Mouse (Mus musculus) ES-E14 (cell line): ENCODE results near the gene Cfap46. TPM values are rescaled to one million over a fixed set of nuclear protein-coding genes. Genes with fewer than 3 reads are reported as not detected.

ENCODE experiments used
- DNase-seq: peaks from one replicate; pipeline ENCODE4 v3.0.0-alpha.2; 2013; ENCODE audit warnings: low read depth, low spot score
- H3K27ac ChIP-seq: 2 replicates; pipeline ENCODE4 v1.5.1; 2012; ENCODE audit warnings: low read depth, mild to moderate bottlenecking, low read length, moderate library complexity, mixed read lengths; ENCODE audit not compliant: poor library complexity, insufficient read depth, severe bottlenecking
- H3K36me3 ChIP-seq: 2 replicates; pipeline ENCODE4 v1.6.1; 2012; ENCODE audit warnings: mild to moderate bottlenecking, low read length, moderate library complexity, mixed read lengths; ENCODE audit not compliant: control insufficient read depth, poor library complexity, insufficient read depth, severe bottlenecking
- H3K4me1 ChIP-seq, 2 experiments: fragments of 150-350 bp in 1 of 2; sonication (generic) in 1 of 2; 2 replicates each; pipeline ENCODE4 v1.6.1; 2012; ENCODE audit warnings: low read length in 2 of 2, mild to moderate bottlenecking in 1 of 2, mixed read lengths in 1 of 2; ENCODE audit not compliant: control insufficient read depth in 2 of 2, insufficient read depth in 2 of 2, poor library complexity in 1 of 2
- H3K4me3 ChIP-seq, 2 experiments: fragments of 150-350 bp in 1 of 2; sonication (generic) in 1 of 2; 2 replicates each; pipeline ENCODE4 v1.5.1; 2012; ENCODE audit warnings: low read length in 2 of 2, low read depth in 1 of 2, mild to moderate bottlenecking in 1 of 2, mixed read lengths in 1 of 2; ENCODE audit not compliant: insufficient read depth in 1 of 2, poor library complexity in 1 of 2, severe bottlenecking in 1 of 2
- H3K9ac ChIP-seq: 2 replicates; pipeline ENCODE4 v1.6.1; 2012; ENCODE audit warnings: low read depth, mild to moderate bottlenecking, low read length, mixed read lengths; ENCODE audit not compliant: poor library complexity, insufficient read depth, severe bottlenecking
- H3K9me3 ChIP-seq: fragments of 150-350 bp; sonication (generic); 2 replicates; pipeline ENCODE4 v1.6.1; 2012; ENCODE audit warnings: low read depth, mild to moderate bottlenecking, low read length; ENCODE audit not compliant: control insufficient read depth, insufficient read depth
- CHD2 ChIP-seq: IDR thresholded peaks from 2 replicates; pipeline ENCODE4 v1.6.1; 2014; ENCODE audit warnings: mild to moderate bottlenecking, low read depth, low read length, inconsistent platforms
- HCFC1 ChIP-seq: IDR thresholded peaks from 2 replicates; pipeline ENCODE4 v1.6.1; 2012; ENCODE audit warnings: low read length, inconsistent platforms, borderline replicate concordance; ENCODE audit not compliant: insufficient read depth
- MAFK ChIP-seq: IDR thresholded peaks from 2 replicates; pipeline ENCODE4 v1.6.1; 2014; ENCODE audit warnings: mild to moderate bottlenecking, low read depth, low read length, inconsistent platforms; ENCODE audit not compliant: insufficient read depth
- ZC3H11A ChIP-seq: IDR thresholded peaks from 2 replicates; pipeline ENCODE4 v1.6.1; 2012; ENCODE audit warnings: low read depth, mild to moderate bottlenecking, inconsistent platforms, low read length, borderline replicate concordance
- ZNF384 ChIP-seq: IDR thresholded peaks from 2 replicates; pipeline ENCODE4 v1.6.1; 2012; ENCODE audit warnings: low read depth, low read length, inconsistent platforms
- in situ Hi-C, 2 experiments: fragments of 600-800 bp; cut with MboI; formaldehyde crosslinking; loops; one replicate each; pipeline ENCODE4 v1.15.1; 2025; ENCODE audit warnings: low sequenced_read_pairs in 2 of 2, inconsistent platforms in 1 of 2; ENCODE audit not compliant: unreplicated experiment in 2 of 2
- total RNA-seq: library from RNA; depleted of rRNA; stranded (reverse); fragments of 300-350 nt; gene quantifications from 2 replicates; pipeline ENCODE4 v1.2.3, GENCODE M21; 2012

Cfap46 gene
- total RNA-seq, 1 experiment: 0.36 TPM

GRCm38 (mm10) chr7:139692641-139693294 lies 9.2 kb upstream of the Cfap46 start:
- no peaks in the 10 kb centered on the region for H3K4me1 ChIP-seq
- no peaks in the 10 kb centered on the region for H3K36me3 ChIP-seq
- TF ChIP-seq CHD2 (no peak), HCFC1 (no peak), ZNF384 (no peak), ZC3H11A (no peak), MAFK (no peak)
- H3K4me3 ChIP-seq: no peak overlapping the region
- no peaks in the 10 kb centered on the region for H3K9me3 ChIP-seq
- no peak for DNase-seq
- in situ Hi-C loops: no loop called here
- no peak overlapping the region for H3K9ac ChIP-seq
- no peak overlapping the region for H3K27ac ChIP-seq

GRCm38 (mm10) chr7:139692211-139692610 lies 8.6 kb upstream of the Cfap46 start:
- in situ Hi-C loops: no loop called here
- TF ChIP-seq ZNF384: no peak
- TF ChIP-seq HCFC1: no peak
- TF ChIP-seq MAFK: no peak
- TF ChIP-seq CHD2: no peak
- TF ChIP-seq ZC3H11A: no peak

GRCm38 (mm10) chr7:139685336-139685735 lies 1.7 kb upstream of the Cfap46 start:
- Histone ChIP-seq H3K9ac (no peak overlapping the region), H3K9me3 (no peaks in the 10 kb centered on the region), H3K4me1 (peaks cover 2% of the 10 kb centered on the region in 2 experiments; a peak in 2 of 4 replicates), H3K27ac (no peak overlapping the region), H3K36me3 (no peaks in the 10 kb centered on the region), H3K4me3 (no peak overlapping the region)
- no peak for DNase-seq
- in situ Hi-C loops: no loop called here
- TF ChIP-seq ZC3H11A (no peak), HCFC1 (no peak), MAFK (no peak)

More at GRCm38 (mm10) chr7:139692211-139692610, 8.6 kb upstream of the Cfap46 start:
- H3K4me3 ChIP-seq: no peak overlapping the region
- DNase-seq: no peak
- H3K9me3 ChIP-seq: no peaks in the 10 kb centered on the region
- no peak overlapping the region for H3K9ac ChIP-seq
- no peaks in the 10 kb centered on the region for H3K4me1 ChIP-seq
- H3K27ac ChIP-seq: no peak overlapping the region
- no peaks in the 10 kb centered on the region for H3K36me3 ChIP-seq

- Histone ChIP-seq H3K4me1 (peaks cover 2% of the 10 kb centered on the region in 2 experiments; a peak in 2 of 4 replicates), H3K9ac (peak overlapping the region; percentile 32; the same call in 1 of the 2 replicates), H3K4me3 (peak overlapping the region; percentile 63 to 67), H3K36me3 (no peaks in the 10 kb centered on the region), H3K9me3 (no peaks in the 10 kb centered on the region), H3K27ac (no peak overlapping the region)
- DNase-seq: peak; percentile 96
- TF ChIP-seq MAFK (0 out of 2 replicates have a peak, but pooled peaks have one; percentile 13), ZNF384 (no peak), CHD2 (no peak), ZC3H11A (peak; percentile 33; the same call in 1 of the 2 replicates)
- in situ Hi-C loops: no loop called here
These were observed 924 bp upstream of the Cfap46 start for GRCm38 (mm10) chr7:139684553-139684929.
